17 mouse cellular contexts compared by ENCODE assay signal in genomic region chr1:194994262-194994661, GRCm38 (mm10). TPM values are rescaled to one million over a fixed set of nuclear protein-coding genes. Genes with fewer than 3 reads are reported as not detected.
A peak's percentile ranks its signal among the peaks of the same experiment; 100 is the strongest.
DNase-seq lines count a peak whose midpoint lies in the region; ATAC-seq and TF ChIP-seq lines count a peak whose summit lies in the region.
"Had no signal": no experiment of that assay in that cellular context is flagged by ENCODE, and none has a peak within 500 bp of the region (broad histone marks: within the 10 kb centered on the region; RNA-seq: fewer than 3 reads in every experiment).

No protein-coding gene starts in this region.

- no peak overlapping the region for H3K9ac ChIP-seq in heart, adult 2 months (ENCODE audit: low read depth, low read length)
- no peak overlapping the region for H3K9ac ChIP-seq in liver, adult 2 months (ENCODE audit: low read depth, low read length)
- no peak overlapping the region for H3K9ac ChIP-seq in liver, embryonic 11.5 days (ENCODE audit: low read depth, low read length)
- no peak overlapping the region for H3K9ac ChIP-seq in midbrain, embryonic 14.5 days (replicated peaks; ENCODE audit: low read length)
- H3K9ac ChIP-seq: embryonic facial prominence, embryonic 12.5 days; forebrain, embryonic 15.5 days; hindbrain, embryonic 13.5 days had no signal

- peak overlapping the region; percentile 80 for H3K27ac ChIP-seq in heart, adult 2 months
- H3K27ac ChIP-seq in liver, adult 2 months (replicated peaks; ENCODE audit: insufficient read depth, low read depth, low read length), result peak overlapping the region; percentile 2
- H3K27ac ChIP-seq in liver, embryonic 11.5 days (ENCODE audit: low read depth, low read length), result no peak overlapping the region
- H3K27ac ChIP-seq in brown adipose tissue, adult 24 weeks (replicated peaks; ENCODE audit: low read depth, low read length), result peak overlapping the region; percentile 89
- no peak overlapping the region for H3K27ac ChIP-seq in midbrain, embryonic 14.5 days (replicated peaks; ENCODE audit: low read depth, low read length)
- H3K27ac ChIP-seq: embryonic facial prominence, embryonic 12.5 days; forebrain, embryonic 15.5 days; hindbrain, embryonic 13.5 days; hindbrain, postnatal 0 days had no signal

- H3K4me3 ChIP-seq in heart, adult 2 months, result no peak overlapping the region
- H3K4me3 ChIP-seq in liver, adult 2 months (ENCODE audit: insufficient read depth, low read depth, low read length), result no peak overlapping the region
- H3K4me3 ChIP-seq in liver, embryonic 11.5 days (ENCODE audit: low read depth, low read length), result no peak overlapping the region
- no peak overlapping the region for H3K4me3 ChIP-seq in brown adipose tissue, adult 24 weeks (ENCODE audit: insufficient read depth, low read depth, low read length)
- no peak overlapping the region for H3K4me3 ChIP-seq in midbrain, embryonic 14.5 days (replicated peaks; ENCODE audit: low read depth, low read length)
- H3K4me3 ChIP-seq: embryonic facial prominence, embryonic 12.5 days; forebrain, embryonic 15.5 days; hindbrain, embryonic 13.5 days had no signal

- peaks cover 27% of the 10 kb centered on the region for H3K36me3 ChIP-seq in heart, adult 2 months (ENCODE audit: control insufficient read depth, insufficient read depth, low read length)
- H3K36me3 ChIP-seq in liver, adult 2 months (ENCODE audit: control insufficient read depth, insufficient read depth, low read length), result no peaks in the 10 kb centered on the region
- H3K36me3 ChIP-seq in liver, embryonic 11.5 days (ENCODE audit: control insufficient read depth, insufficient read depth, low read length), result no peaks in the 10 kb centered on the region
- H3K36me3 ChIP-seq in midbrain, embryonic 14.5 days (ENCODE audit: control insufficient read depth, insufficient read depth, low read length), result no peaks in the 10 kb centered on the region
- H3K36me3 ChIP-seq: embryonic facial prominence, embryonic 12.5 days; forebrain, embryonic 15.5 days; hindbrain, embryonic 13.5 days had no signal

- WGBS in heart, adult 2 months, result 49% methylated on average over 5 of the region's 5 CpGs
- 85% methylated on average over 5 of the region's 5 CpGs for WGBS in liver, adult 2 months
- WGBS in liver, embryonic 11.5 days, result 60% methylated on average over 5 of the region's 5 CpGs
- 85% methylated on average over 5 of the region's 5 CpGs for WGBS in midbrain, embryonic 14.5 days

- intact Hi-C loops in heart, adult 2 months (cut with DNase I), result no loop called here
- intact Hi-C loops in heart, postnatal 10 days (cut with DNase I), result no loop called here

- TF ChIP-seq EP300 in heart, adult 2 months (IDR thresholded peaks at IDR 0.05; ENCODE audit: insufficient read depth, low read depth, low read length), result no peak

- no peaks in the 10 kb centered on the region for H3K27me3 ChIP-seq in heart, adult 2 months (ENCODE audit: control insufficient read depth, insufficient read depth, low read length)
- no peaks in the 10 kb centered on the region for H3K27me3 ChIP-seq in liver, adult 2 months (ENCODE audit: control insufficient read depth, insufficient read depth, low read length)
- no peaks in the 10 kb centered on the region for H3K27me3 ChIP-seq in liver, embryonic 11.5 days (replicated peaks; ENCODE audit: control insufficient read depth, insufficient read depth, low read length)
- H3K27me3 ChIP-seq in midbrain, embryonic 14.5 days (ENCODE audit: control insufficient read depth, insufficient read depth, low read length), result no peaks in the 10 kb centered on the region
- H3K27me3 ChIP-seq: CH12.LX; embryonic facial prominence, embryonic 12.5 days; forebrain, embryonic 15.5 days; hindbrain, embryonic 13.5 days had no signal

- peaks cover 24% of the 10 kb centered on the region for H3K4me1 ChIP-seq in heart, adult 2 months (ENCODE audit: control insufficient read depth, insufficient read depth, low read length)
- H3K4me1 ChIP-seq in liver, adult 2 months (ENCODE audit: control insufficient read depth, insufficient read depth, low read length), result peaks cover 29% of the 10 kb centered on the region
- H3K4me1 ChIP-seq in liver, embryonic 11.5 days (replicated peaks; ENCODE audit: control insufficient read depth, insufficient read depth, low read length), result peaks cover 5% of the 10 kb centered on the region; the same call in 1 of the 2 replicates
- H3K4me1 ChIP-seq in brown adipose tissue, adult 24 weeks (ENCODE audit: control insufficient read depth, insufficient read depth, insufficient read length, low read length), result peaks cover 27% of the 10 kb centered on the region
- no peaks in the 10 kb centered on the region for H3K4me1 ChIP-seq in midbrain, embryonic 14.5 days (ENCODE audit: control insufficient read depth, insufficient read depth, low read length)
- H3K4me1 ChIP-seq: embryonic facial prominence, embryonic 12.5 days; forebrain, embryonic 15.5 days; hindbrain, embryonic 13.5 days had no signal

- ATAC-seq in liver, embryonic 11.5 days (replicated peaks; ENCODE audit: low FRiP score), result no peak
- no peak for ATAC-seq in midbrain, embryonic 14.5 days (ENCODE audit: low FRiP score, low TSS enrichment)
- ATAC-seq: forebrain, embryonic 15.5 days; hindbrain, postnatal 0 days had no signal

- TF ChIP-seq CTCF in heart, adult 2 months (IDR thresholded peaks at IDR 0.05), result no peak
- no peak for TF ChIP-seq CTCF in liver, adult 2 months (IDR thresholded peaks at IDR 0.05; ENCODE audit: low read depth, low read length)

- no peaks in the 10 kb centered on the region for H3K9me3 ChIP-seq in liver, embryonic 11.5 days (ENCODE audit: control insufficient read depth, low read length)
- H3K9me3 ChIP-seq in midbrain, embryonic 14.5 days (ENCODE audit: control insufficient read depth, low read length), result no peaks in the 10 kb centered on the region
- H3K9me3 ChIP-seq: embryonic facial prominence, embryonic 12.5 days; forebrain, embryonic 15.5 days; hindbrain, embryonic 13.5 days had no signal

- no peak overlapping the region for H3K4me2 ChIP-seq in liver, embryonic 11.5 days
- no peak overlapping the region for H3K4me2 ChIP-seq in midbrain, embryonic 14.5 days (ENCODE audit: low read length)
- H3K4me2 ChIP-seq: embryonic facial prominence, embryonic 12.5 days; forebrain, embryonic 15.5 days; hindbrain, embryonic 13.5 days had no signal

- no peak for TF ChIP-seq POLR2A in heart, adult 2 months (IDR thresholded peaks at IDR 0.05; ENCODE audit: insufficient read depth, low read depth, low read length)
- TF ChIP-seq POLR2A in liver, adult 2 months (IDR thresholded peaks at IDR 0.05; ENCODE audit: extremely low read depth, insufficient read depth, low read length), result no peak

- peaks cover 4% of the 10 kb centered on the region; the same call in 1 of the 2 replicates for H3K79me2 ChIP-seq in heart, adult 2 months (replicated peaks; ENCODE audit: control insufficient read depth, insufficient read depth, low read length)
- H3K79me2 ChIP-seq in liver, adult 2 months (ENCODE audit: control insufficient read depth, insufficient read depth, low read length), result peaks cover 35% of the 10 kb centered on the region

- no peak for DNase-seq in heart, adult 2 months
- DNase-seq in heart, postnatal 10 days, result no peak
- no peak for DNase-seq in liver, adult 2 months (ENCODE audit: extremely low read depth, low read depth, low spot score)
- DNase-seq in liver, embryonic 11.5 days (ENCODE audit: low spot score), result no peak
- DNase-seq in midbrain, embryonic 14.5 days, result no peak
- DNase-seq: adrenal gland, adult 2 months; adrenal gland, postnatal 25 days; cerebellum, adult 2 months; cerebellum, postnatal 10 days; gastrocnemius, postnatal 10 days; heart, postnatal 14 days had no signal

RNA-seq across cellular contexts. Expression of gene Cd34, which starts 55.6 kb away (rescaled TPM):
- total RNA-seq in heart, adult 2 months (2021), result 10 to 100 TPM; 73.6 to 92.6 TPM
- 86.5 and 172 TPM in 2 replicates for polyA plus RNA-seq in heart, adult 2 months (2012; rRNA removed)
- 100 to 1,000 TPM; 289 to 314 TPM for total RNA-seq in heart, postnatal 10 days (2021)
- 1.7 and 2.4 TPM in 2 replicates for total RNA-seq in liver, adult 2 months (2014; rRNA removed)
- 0.40 and 0.72 TPM in 2 replicates for polyA plus RNA-seq in liver, adult 2 months (2012; rRNA removed)
- 35.8 and 37.1 TPM in 2 replicates for polyA plus RNA-seq in liver, embryonic 11.5 days (2014; fragmentation: Nextera tagmentation; extraction: Ambion mirVana)
- polyA plus RNA-seq in brown adipose tissue, adult 24 weeks (2012; ENCODE audit: insufficient read depth, insufficient read length, missing spikeins), result 28.4 and 46.9 TPM in 2 replicates
- 15.8 and 34.8 TPM in 2 replicates for polyA plus RNA-seq in midbrain, embryonic 14.5 days (2014; fragmentation: Nextera tagmentation; extraction: Ambion mirVana)
- total RNA-seq: CH12.LX had no signal

Comparison
In these comparisons a context has a peak if more than half of its experiments do, and no peak if none do; other contexts are left out.
1. H3K27ac ChIP-seq: peak in heart, adult 2 months (single experiment), liver, adult 2 months (single experiment) and brown adipose tissue, adult 24 weeks (single experiment); none in liver, embryonic 11.5 days (single experiment) and midbrain, embryonic 14.5 days (single experiment).